Mouse (Mus musculus) myocyte (in vitro differentiated cells): ENCODE data around the gene Shisa3.

Experiments used
- MYOG ChIP-seq, 3 experiments: IDR thresholded peaks; one replicate each; pipeline ENCODE4 v1.6.1; 2011; ENCODE audit warnings: control low read depth in 2 of 3, low read depth in 2 of 3, mild to moderate bottlenecking in 2 of 3; ENCODE audit not compliant: insufficient read length in 2 of 3, control insufficient read depth in 1 of 3, insufficient read depth in 1 of 3
- POLR2A ChIP-seq: IDR thresholded peaks from one replicate; pipeline ENCODE4 v1.6.1; 2011; ENCODE audit warnings: low read depth, mild to moderate bottlenecking, control low read depth, moderate library complexity; ENCODE audit not compliant: insufficient read length
- REST ChIP-seq: IDR thresholded peaks from one replicate; pipeline ENCODE4 v1.6.1; 2011; ENCODE audit warnings: mild to moderate bottlenecking, control low read depth, moderate library complexity; ENCODE audit not compliant: insufficient read depth, insufficient read length
- TCF12 ChIP-seq: IDR thresholded peaks from one replicate; pipeline ENCODE4 v1.6.1; 2011; ENCODE audit warnings: mild to moderate bottlenecking, control low read depth; ENCODE audit not compliant: poor library complexity, insufficient read depth, severe bottlenecking
- USF1 ChIP-seq: IDR thresholded peaks from one replicate; pipeline ENCODE4 v1.6.1; 2011; ENCODE audit warnings: low read depth, mild to moderate bottlenecking, control low read depth, moderate library complexity

DNA sequence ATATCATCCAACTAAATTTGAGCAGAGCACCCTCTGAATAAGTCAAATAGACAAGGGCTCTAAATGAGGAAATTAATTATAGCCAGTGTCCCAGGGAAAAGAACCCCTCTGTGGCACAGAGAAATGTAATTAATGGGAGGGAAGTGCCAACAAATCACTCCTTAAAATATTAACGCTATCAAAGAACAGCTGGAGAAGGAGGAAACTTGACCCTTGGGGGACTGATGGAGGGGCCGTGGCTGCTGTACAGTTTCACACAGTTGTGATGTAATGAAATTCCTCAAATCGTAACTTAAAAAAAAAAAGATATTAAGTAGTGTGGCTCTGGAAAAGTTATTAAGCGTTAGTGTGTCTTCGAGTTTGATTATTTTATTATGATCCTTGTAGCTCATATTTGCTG lies 1.7 kb upstream of the Shisa3 start:
- TF ChIP-seq TCF12 = no peak
- TF ChIP-seq REST = no peak
- TF ChIP-seq POLR2A = no peak
- TF ChIP-seq USF1 = no peak
- no peak for TF ChIP-seq MYOG (IDR thresholded peaks at IDR 0.05; ENCODE audit: control insufficient read depth in 1 of 3, insufficient read depth in 1 of 3, insufficient read length in 2 of 3, low read depth in 2 of 3)
